Mouse (Mus musculus) CD4-positive, CD25-positive, alpha-beta regulatory T cell, adult 2 months (primary cell): ENCODE measurements around the gene Drg2.

Experiments
- DNase-seq: peaks from one replicate; pipeline ENCODE4 v3.0.0-alpha.2; 2012; ENCODE audit warnings: low read depth, low spot score

Gene Drg2

GRCm38 (mm10) chr11:60469039-60469438 is 14.6 kb downstream of the Drg2 start, which contains the start of gene Myo15:
Gene Myo15, plus strand, starts transcription at chr11:60469339.
- no peak for DNase-seq

GRCm38 (mm10) chr11:60470743-60471142 is 16.4 kb downstream of the Drg2 start:
- DNase-seq: no peak

- DNase-seq: no peak
Observed at GRCm38 (mm10) chr11:60474534-60474933, 20.1 kb downstream of the Drg2 start.

GRCm38 (mm10) chr11:60475668-60476362 is 21.4 kb downstream of the Drg2 start:
- no peak for DNase-seq

- no peak for DNase-seq
Observed at GRCm38 (mm10) chr11:60478121-60478520, 23.7 kb downstream of the Drg2 start.

GRCm38 (mm10) chr11:60486267-60486666 is 31.9 kb downstream of the Drg2 start:
- DNase-seq: no peak

- no peak for DNase-seq
Observed at GRCm38 (mm10) chr11:60492726-60493125, 38.3 kb downstream of the Drg2 start.

GRCm38 (mm10) chr11:60495692-60496091 is 41.3 kb downstream of the Drg2 start:
- DNase-seq: no peak

GRCm38 (mm10) chr11:60507281-60507680 is 52.9 kb downstream of the Drg2 start:
- no peak for DNase-seq

- no peak for DNase-seq
Observed at GRCm38 (mm10) chr11:60508950-60509349, 54.6 kb downstream of the Drg2 start.

- peak; percentile 7 for DNase-seq
Observed at GRCm38 (mm10) chr11:60509500-60509899, 55.1 kb downstream of the Drg2 start.

- DNase-seq: no peak
Observed at GRCm38 (mm10) chr11:60511893-60512292, 57.5 kb downstream of the Drg2 start.

- no peak for DNase-seq
Observed at GRCm38 (mm10) chr11:60512520-60512919, 58.1 kb downstream of the Drg2 start.

GRCm38 (mm10) chr11:60514941-60515340 is 60.5 kb downstream of the Drg2 start:
- no peak for DNase-seq

GRCm38 (mm10) chr11:60518305-60518704 is 63.9 kb downstream of the Drg2 start:
- DNase-seq: no peak
